Mouse (Mus musculus) ES-E14 (cell line): ENCODE measurements around the gene Pinlyp.

ENCODE experiments used
- CHD2 ChIP-seq: IDR thresholded peaks from 2 replicates; pipeline ENCODE4 v1.6.1; 2014; ENCODE audit warnings: mild to moderate bottlenecking, low read depth, low read length, inconsistent platforms
- HCFC1 ChIP-seq: IDR thresholded peaks from 2 replicates; pipeline ENCODE4 v1.6.1; 2012; ENCODE audit warnings: low read length, inconsistent platforms, borderline replicate concordance; ENCODE audit not compliant: insufficient read depth
- ZNF384 ChIP-seq: IDR thresholded peaks from 2 replicates; pipeline ENCODE4 v1.6.1; 2012; ENCODE audit warnings: low read depth, low read length, inconsistent platforms

GRCm38 (mm10) chr7:24594309-24594803, 48.4 kb upstream of the Pinlyp start:
- TF ChIP-seq HCFC1 (no peak), ZNF384 (no peak), CHD2 (no peak)
